Mouse (Mus musculus): ENCODE measurements at regions not wholly inside any gene's neighbourhood (a gene's known extent, or its start where the extent isn't known, plus 50 kb on each side); places are given as distances from the start of the nearest gene placed in this dataset.

DNA sequence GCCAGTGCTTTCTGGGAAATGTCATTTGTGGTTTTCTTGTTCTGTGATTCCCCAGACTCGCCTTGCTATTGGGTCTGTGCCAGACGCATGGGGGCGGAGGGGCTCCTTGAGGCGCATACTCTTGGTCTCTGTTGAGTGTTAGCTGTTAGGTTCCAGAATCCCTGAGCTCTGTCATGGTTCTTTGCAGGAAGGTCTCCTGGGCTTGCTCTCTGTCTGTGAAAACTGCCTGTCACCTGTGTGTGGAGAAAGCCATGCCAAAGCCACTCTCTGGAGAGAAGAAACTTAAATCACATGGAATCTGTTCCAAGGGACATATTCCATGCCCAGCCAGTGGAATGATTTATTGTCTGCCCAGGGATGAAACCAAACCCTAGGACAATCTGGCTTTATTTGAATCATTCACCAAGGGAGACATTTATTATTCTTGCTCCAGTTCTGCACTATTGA lies 134.5 kb upstream of the Ankrd55 start:
- no peak for TF ChIP-seq CTCF (IDR thresholded peaks at IDR 0.05)
- TF ChIP-seq EP300 (IDR thresholded peaks at IDR 0.05; ENCODE audit: insufficient read depth, low read depth, low read length): no peak

Measured in heart, adult 2 months (tissue).